Mouse (Mus musculus) E14TG2a.4 (cell line): ENCODE results near the gene Cstad.

Experiments
- CTCF ChIP-seq: conservative IDR thresholded peaks from 2 replicates; pipeline ENCODE4 v1.5.1; 2014; ENCODE audit warnings: low read length
- NANOG ChIP-seq: IDR thresholded peaks from 2 replicates; pipeline ENCODE4 v1.6.1; 2014; ENCODE audit warnings: borderline replicate concordance, low read length, mixed read lengths
- POU5F1 ChIP-seq: IDR thresholded peaks from 2 replicates; pipeline ENCODE4 v1.6.1; 2014; ENCODE audit warnings: low read length, borderline replicate concordance

GRCm38 (mm10) chr2:30587671-30588070 is 7.2 kb upstream of the Cstad start:
- TF ChIP-seq CTCF (no peak), POU5F1 (no peak), NANOG (no peak)
